Mouse (Mus musculus) frontal cortex, postnatal 14 days (tissue): ENCODE measurements around the gene Taar8b.
"Not testable (repeated sequence)": the region's sequence is repeated elsewhere in the genome, so short reads cannot be mapped to it uniquely, and the experiment has no call there.

Experiments
- DNase-seq, 2 experiments: peaks; one replicate each; pipeline ENCODE4 v3.0.0; 2022; ENCODE audit warnings: low spot score in 2 of 2

The Taar8b gene

DNA sequence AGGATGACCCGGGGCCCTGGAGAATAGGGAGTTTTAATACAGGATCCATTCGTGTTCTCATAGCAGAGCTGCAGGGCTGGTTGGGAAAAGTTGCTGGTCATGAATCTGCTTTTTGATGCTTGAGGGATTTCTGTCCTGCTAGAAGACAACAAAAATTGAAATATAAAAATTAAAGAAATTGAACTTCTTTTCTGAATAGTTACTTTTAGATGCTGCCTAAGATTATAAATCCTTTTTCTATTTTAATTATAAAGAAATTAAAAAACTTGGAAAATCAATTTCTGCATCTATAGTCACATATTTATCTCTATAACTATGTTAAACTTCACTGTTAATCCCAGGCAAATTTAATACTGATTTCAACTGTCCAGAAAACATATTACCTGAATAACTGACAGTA is at the start of gene Taar8b:
Gene Taar8b, minus strand, starts transcription at position 101 of the 400 bp plus-strand sequence.
- no peak for DNase-seq

DNA sequence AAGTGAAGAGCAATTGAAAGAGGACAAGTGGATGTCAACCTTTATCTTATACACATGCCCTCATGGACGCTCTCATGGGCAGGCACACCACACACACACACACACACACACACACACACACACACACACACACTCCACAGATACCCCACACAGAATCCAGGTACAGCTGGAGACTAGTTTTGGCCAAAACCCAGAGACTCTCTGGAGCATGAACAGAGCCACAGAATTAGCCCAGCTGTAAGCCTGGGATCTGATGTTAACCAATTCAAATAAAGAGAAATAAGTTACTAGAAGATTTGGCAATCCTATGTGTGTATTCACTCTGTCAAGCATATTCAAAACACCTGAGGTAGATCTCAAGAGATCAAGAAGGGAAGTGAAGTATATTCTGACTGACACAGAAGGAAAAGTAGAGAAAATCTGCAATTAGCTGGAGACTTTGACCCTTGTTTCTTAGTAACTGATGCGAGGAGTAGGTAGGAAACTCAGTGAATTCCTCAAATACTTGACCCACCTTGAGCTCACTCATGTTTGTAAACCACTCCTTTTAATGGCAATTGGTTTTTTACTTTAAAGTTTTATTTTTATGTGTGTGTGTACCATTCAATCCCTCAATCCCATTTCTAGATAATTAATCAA is 46.6 kb upstream of the Taar8b start:
- DNase-seq, result no peak

GRCm38 (mm10) chr10:24134071-24134645 is 42.1 kb upstream of the Taar8b start:
- no peak for DNase-seq

GRCm38 (mm10) chr10:24133132-24133531 is 41.0 kb upstream of the Taar8b start:
- DNase-seq, result no peak

DNA sequence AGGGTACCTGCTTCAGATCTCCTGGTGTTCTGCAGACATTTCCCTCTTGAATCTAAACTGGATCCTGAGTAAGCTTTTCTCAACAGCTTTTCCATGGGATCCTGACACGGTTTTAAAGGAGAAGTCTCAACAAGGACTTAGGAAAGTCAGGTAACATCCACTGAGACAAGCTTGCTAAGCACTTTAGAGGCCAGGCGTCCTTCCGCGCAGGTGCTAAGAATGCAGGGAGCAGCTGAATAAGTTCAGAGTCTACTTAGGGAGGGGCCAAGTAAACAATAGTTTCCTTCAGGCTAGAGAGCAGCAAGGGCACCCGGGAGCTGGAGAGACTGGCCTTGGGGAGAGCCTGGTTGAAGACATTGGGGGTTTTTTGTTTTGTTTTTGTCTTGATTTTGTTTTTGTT is 40.2 kb upstream of the Taar8b start:
- no peak for DNase-seq

DNA sequence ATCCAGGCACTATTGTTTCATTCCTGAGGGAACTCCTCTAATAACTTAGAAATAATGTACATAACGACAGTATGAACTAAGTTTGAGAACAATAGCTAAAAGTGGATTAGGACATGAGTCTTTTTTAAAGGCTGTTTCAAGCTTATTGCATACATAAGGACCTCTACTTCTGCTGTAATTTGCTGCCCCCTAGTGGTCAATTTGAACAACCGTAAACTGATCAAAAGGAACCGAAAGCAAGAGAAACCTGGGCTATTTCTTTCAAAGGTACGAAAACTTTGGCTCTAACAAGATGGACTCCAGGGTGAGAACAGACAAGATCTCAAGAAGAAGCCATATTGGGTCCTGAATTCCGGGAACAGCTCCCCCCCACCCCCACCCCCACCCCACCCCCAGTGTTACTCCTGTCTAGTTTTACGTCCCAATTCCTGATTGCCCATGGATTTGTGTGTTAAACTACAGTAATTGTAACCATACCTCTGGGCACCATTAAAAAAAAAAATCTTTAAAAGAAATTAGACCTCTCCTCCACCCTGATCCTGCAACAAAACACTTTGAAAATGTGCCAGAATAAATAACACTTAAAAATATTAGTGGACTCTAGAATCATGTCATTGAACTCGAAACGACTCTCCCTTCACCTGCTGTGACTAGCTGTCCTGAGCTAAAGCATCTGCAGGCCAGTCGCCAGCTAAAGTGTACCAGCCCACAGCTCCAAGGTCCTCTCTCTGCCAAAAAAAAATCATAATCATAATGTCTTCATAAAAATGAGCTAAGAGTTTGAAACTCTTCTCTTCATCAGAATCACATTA is 39.6 kb upstream of the Taar8b start:
- DNase-seq, result peak in 1 of 2 experiments; percentile 26

DNA sequence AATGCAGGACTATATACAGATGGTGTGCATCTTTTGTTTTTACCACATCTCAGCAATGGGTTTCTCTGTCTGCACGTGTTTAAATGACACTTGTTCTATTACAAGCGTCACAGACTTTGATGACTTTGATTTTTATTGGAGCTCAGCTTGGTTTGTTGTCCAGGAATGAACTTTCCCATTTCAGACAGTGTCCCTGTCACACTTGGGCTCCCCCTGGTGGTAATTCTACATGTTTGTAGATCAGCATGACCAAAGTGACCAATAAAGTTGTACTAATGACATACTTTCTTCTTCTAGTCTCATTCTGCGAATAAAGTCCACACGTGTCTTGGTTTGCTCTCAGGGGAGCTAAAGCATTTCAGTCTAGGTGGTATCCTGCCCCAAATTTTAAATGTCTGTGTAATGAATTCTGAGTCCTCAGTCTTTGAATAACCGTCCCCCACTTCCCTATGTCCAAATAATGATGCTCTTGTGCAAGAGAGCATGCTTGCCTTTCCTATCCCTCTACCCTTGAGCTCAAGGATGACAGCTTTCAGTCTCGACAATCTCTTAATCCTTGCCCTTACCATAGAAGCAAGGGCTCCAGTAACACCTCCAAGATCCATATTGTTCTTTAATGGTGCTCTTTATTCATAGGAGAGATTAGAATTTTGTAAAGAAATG is 19.2 kb upstream of the Taar8b start:
- DNase-seq, result no peak

GRCm38 (mm10) chr10:24109434-24109833 is 17.3 kb upstream of the Taar8b start, which contains the start of gene Taar9:
Taar9 (minus strand) TSS chr10:24109534.
- DNase-seq, result not testable (repeated sequence)

GRCm38 (mm10) chr10:24108236-24108635 is 16.1 kb upstream of the Taar8b start:
- no peak for DNase-seq

GRCm38 (mm10) chr10:24107747-24108146 is 15.7 kb upstream of the Taar8b start:
- DNase-seq, result no peak

GRCm38 (mm10) chr10:24103299-24103698 is 11.2 kb upstream of the Taar8b start:
- DNase-seq, result not testable (repeated sequence)

DNA sequence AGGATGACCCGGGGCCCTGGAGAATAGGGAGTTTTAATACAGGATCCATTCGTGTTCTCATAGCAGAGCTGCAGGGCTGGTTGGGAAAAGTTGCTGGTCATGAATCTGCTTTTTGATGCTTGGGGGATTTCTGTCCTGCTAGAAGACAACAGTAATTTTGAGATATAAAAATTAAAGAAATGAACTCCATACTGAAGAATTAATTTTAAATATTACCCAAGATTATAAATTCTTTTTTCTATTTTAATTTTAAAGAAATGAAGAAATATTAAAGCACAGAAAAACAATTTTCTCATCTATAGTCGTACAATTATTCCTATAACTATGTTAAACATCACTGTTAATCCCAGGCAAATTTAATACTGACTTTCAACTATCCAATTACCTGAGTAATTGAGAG is 9.7 kb upstream of the Taar8b start, which contains the start of gene Taar8c:
Gene Taar8c, minus strand, starts transcription at position 101 of the 400 bp plus-strand sequence.
- not testable (repeated sequence) for DNase-seq

DNA sequence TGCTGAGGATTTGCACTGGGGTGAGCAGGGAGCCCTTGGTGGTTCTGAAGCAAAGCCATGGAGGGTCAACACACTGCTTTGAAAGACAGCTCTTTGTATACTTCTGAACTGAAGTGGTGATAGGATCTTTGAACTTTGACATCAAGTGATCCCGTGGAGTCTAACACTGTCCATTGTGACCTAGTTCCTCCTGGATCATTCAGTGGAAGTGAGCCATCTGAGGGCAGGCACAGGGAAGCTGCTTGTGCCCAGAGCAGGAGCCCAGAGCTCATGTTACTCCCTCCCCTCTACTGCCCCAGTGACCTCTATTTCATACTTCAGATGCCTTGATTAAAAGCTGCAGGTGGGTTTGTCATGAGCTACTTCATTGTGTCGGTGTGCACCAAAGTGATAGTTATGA is 4.9 kb upstream of the Taar8b start:
- DNase-seq, result not testable (repeated sequence)

GRCm38 (mm10) chr10:24087168-24087567 is 4.9 kb downstream of the Taar8b start:
- no peak for DNase-seq

- no peak for DNase-seq
Measured at GRCm38 (mm10) chr10:24086555-24086954, 5.5 kb downstream of the Taar8b start.

DNA sequence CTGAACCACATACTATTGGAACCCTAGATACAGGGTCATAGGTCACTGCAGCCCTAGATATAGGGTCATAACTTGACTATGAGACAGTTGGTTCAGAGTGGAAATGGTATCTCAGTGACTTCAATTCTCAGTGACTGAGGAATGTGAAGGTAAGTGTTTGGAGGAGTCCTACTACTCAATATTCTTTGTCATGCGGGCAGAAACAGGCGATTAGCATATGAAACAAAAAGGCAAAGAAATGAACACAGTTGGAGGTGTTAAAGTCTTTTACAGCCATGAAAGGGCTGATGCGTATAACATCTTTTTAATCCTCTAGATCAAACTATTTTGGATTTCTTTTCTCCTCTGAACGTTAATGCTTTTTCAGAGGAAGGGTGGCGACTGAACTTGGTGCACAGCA is 6.2 kb downstream of the Taar8b start:
- no peak for DNase-seq

DNA sequence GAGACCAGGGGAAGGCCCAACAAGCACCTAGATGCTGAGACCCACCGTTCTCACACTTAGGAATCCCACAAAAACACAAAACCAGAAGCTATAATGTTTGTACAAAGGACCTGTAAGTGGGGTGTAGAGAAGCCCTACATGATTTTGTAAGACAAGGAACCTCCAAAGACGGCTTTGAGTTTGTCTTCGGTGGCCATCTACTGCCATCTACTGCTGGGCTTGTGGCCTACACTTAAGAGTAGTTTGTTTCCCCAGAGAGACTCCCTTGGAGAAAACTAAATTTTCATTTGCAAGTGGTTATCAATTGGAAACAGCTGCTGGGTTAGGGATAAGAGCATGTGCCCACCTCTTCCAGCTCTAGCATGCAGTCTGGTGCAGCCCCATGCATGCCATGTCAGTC is 11.9 kb downstream of the Taar8b start:
- DNase-seq, result peak in 1 of 2 experiments; percentile 17

DNA sequence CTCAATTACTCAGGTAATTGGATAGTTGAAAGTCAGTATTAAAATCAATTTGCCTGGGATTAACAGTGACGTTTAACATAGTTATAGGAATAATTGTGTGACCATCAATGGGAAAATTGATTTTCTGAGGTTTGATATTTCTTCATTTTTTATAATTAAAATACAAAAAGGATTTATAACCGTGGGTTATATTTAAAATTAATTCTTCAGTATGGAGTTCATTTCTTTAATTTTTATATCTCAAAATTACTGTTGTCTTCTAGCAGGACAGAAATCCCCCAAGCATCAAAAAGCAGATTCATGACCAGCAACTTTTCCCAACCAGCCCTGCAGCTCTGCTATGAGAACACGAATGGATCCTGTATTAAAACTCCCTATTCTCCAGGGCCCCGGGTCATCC is 15.9 kb downstream of the Taar8b start, which contains the start of gene Taar8a:
Gene Taar8a, plus strand, starts transcription at position 301 of the 400 bp plus-strand sequence.
- not testable (repeated sequence) for DNase-seq

GRCm38 (mm10) chr10:24074751-24075150 is 17.3 kb downstream of the Taar8b start:
- not testable (repeated sequence) for DNase-seq

- DNase-seq, result no peak
Measured at GRCm38 (mm10) chr10:24058986-24059385, 33.1 kb downstream of the Taar8b start.

DNA sequence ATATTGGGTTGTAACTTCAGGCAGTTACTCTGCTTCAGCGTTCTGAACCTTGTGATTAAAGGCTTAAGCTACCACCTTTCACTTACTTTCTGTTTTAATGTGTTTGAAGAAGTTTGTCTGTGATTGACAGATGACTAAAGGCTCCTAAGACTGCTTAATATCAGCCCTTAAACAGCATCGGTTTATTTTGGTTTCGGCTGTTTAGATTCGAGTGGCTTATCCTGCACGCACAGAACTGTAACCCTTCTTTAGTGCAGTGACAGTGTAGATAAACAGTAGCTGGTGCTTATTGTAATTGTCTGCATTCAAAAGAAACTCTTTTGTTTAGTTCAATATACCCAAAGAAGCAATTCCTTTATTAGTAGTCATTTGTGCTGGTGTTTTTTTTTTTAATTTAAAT is 40.1 kb downstream of the Taar8b start:
- no peak for DNase-seq

- no peak for DNase-seq
Measured at GRCm38 (mm10) chr10:24049210-24049609, 42.9 kb downstream of the Taar8b start, which contains the start of gene Taar7f. Taar7f (plus strand) TSS chr10:24049510.
